Mouse (Mus musculus): ENCODE results near the gene Exoc3l4.
A peak's percentile ranks its signal among the peaks of the same experiment; 100 is the strongest.

- TF ChIP-seq CTCF (IDR thresholded peaks at IDR 0.05; ENCODE audit: insufficient read depth, low read length) (no peak), POLR2A (IDR thresholded peaks at IDR 0.05; ENCODE audit: borderline replicate concordance, extremely low read depth, low read depth, low read length) (peak; percentile 1; the same call in 1 of the 2 replicates)
Observed at GRCm38 (mm10) chr12:111416921-111417779, at the start of gene Exoc3l4.

Measured in lung, adult 2 months (tissue).